Mouse (Mus musculus): ENCODE data around the gene Gsx1.

GRCm38 (mm10) chr5:147207852-147208251 lies 19.4 kb downstream of the Gsx1 start:
- TF ChIP-seq MAX (IDR thresholded peaks at IDR 0.05; ENCODE audit: low read length) (no peak), EP300 (IDR thresholded peaks at IDR 0.05; ENCODE audit: low read length) (no peak), JUND (conservative IDR thresholded peaks at IDR 0.05; ENCODE audit: low read depth, low read length) (no peak), MYC (IDR thresholded peaks at IDR 0.05; ENCODE audit: low read depth, low read length) (no peak), JUN (IDR thresholded peaks at IDR 0.05; ENCODE audit: insufficient read depth, low read depth, low read length) (no peak)
